Mouse (Mus musculus) kidney, postnatal 0 days (tissue): Measurements from ENCODE around the gene Mertk. TPM values are rescaled to one million over a fixed set of nuclear protein-coding genes. Genes with fewer than 3 reads are reported as not detected.

Experiments used
- ATAC-seq: fragments of 200-750 bp; cut with Nextera tagmentation; replicated peaks from 2 replicates; pipeline ENCODE4 v1.8.0; 2017; ENCODE audit warnings: low read depth, moderate number of reproducible peaks, moderate TSS enrichment, moderate library complexity; ENCODE audit not compliant: low FRiP score
- DNase-seq: peaks from one replicate; pipeline ENCODE4 v3.0.0-alpha.2; 2016; ENCODE audit warnings: low spot score
- H3K27ac ChIP-seq: fragments of 300-500 bp; sonication (generic); 2 replicates; pipeline ENCODE4 v1.5.1; 2014; ENCODE audit warnings: mild to moderate bottlenecking
- H3K27me3 ChIP-seq: fragments of 300-500 bp; sonication (generic); 2 replicates; pipeline ENCODE4 v1.6.1; 2014; ENCODE audit warnings: low read length, mixed read lengths; ENCODE audit not compliant: insufficient read depth
- H3K36me3 ChIP-seq: fragments of 300-500 bp; sonication (generic); 2 replicates; pipeline ENCODE4 v1.6.1; 2014; ENCODE audit warnings: low read length, mixed read lengths; ENCODE audit not compliant: insufficient read depth
- H3K4me1 ChIP-seq: fragments of 300-500 bp; sonication (generic); replicated peaks from 2 replicates; pipeline ENCODE4 v1.6.1; 2014; ENCODE audit warnings: antibody characterized with exemption, low read length, mixed read lengths; ENCODE audit not compliant: insufficient read depth
- H3K4me2 ChIP-seq: fragments of 300-500 bp; sonication (generic); 2 replicates; pipeline ENCODE4 v1.6.1; 2014; ENCODE audit warnings: mild to moderate bottlenecking, low read length, moderate library complexity, mixed read lengths
- H3K4me3 ChIP-seq: fragments of 300-500 bp; sonication (generic); replicated peaks from 2 replicates; pipeline ENCODE4 v1.5.1; 2014; ENCODE audit warnings: low read depth, low read length
- H3K9ac ChIP-seq: fragments of 300-500 bp; sonication (generic); 2 replicates; pipeline ENCODE4 v1.6.1; 2014; ENCODE audit warnings: low read depth, low read length
- H3K9me3 ChIP-seq: fragments of 300-500 bp; sonication (generic); replicated peaks from 2 replicates; pipeline ENCODE4 v1.6.1; 2016; ENCODE audit warnings: low read length, inconsistent platforms, mixed read lengths
- CTCF ChIP-seq: IDR thresholded peaks from 2 replicates; pipeline ENCODE4 v1.5.1; 2016; ENCODE audit warnings: antibody characterized with exemption, low read depth, mild to moderate bottlenecking, moderate library complexity
- WGBS: fragments of 180-500 bp; shearing (Covaris S2); extraction: QIAGEN DNeasy Blood & Tissue Kit; methylation state at CpG from one replicate; pipeline ENCODE4 v1.1.7; 2014; 5-methylcytosine and 5-hydroxymethylcytosine counted together
- polyA plus RNA-seq: library from polyadenylated mRNA; unstranded; fragments of >200 nt; fragmentation: Nextera tagmentation; extraction: Ambion mirVana; gene quantifications from 2 replicates; pipeline ENCODE4 v1.2.1, GENCODE M21; 2015

Gene Mertk
- polyA plus RNA-seq, 1 experiment from 2014 or later, result 8.9 TPM

DNA sequence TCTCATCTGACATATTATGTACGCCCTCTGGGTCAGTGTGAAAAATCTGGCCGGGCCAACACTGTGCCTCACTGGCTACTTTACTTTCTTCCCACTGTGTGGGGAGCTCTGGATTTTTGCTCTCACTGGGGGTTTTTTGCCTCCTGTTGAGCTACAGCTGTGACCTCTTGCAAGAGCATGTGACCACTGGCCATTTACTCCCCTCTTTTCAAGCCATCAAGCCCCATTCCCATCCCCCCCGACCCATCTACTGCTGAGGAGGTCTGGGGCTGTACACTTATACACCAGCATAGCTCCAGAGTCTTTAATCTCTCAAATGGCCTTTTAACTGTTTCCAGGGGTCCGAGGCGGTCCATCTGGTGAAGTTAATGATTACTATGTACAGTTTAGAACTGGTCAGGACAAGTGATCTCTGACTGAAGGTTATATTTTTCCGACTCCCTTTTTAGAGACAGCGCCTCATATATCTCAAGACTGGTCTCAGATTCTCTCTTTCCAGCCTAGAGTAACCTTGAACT, 16.0 kb downstream of the Mertk start:
- no peaks in the 10 kb centered on the region for H3K9me3 ChIP-seq
- no peak overlapping the region for H3K4me3 ChIP-seq
- peak overlapping the region; percentile 89 for H3K27ac ChIP-seq
- TF ChIP-seq CTCF, result no peak
- peak; percentile 80 for DNase-seq
- H3K9ac ChIP-seq, result no peak overlapping the region
- H3K36me3 ChIP-seq, result no peaks in the 10 kb centered on the region
- 24% methylated on average over 7 of the region's 7 CpGs for WGBS
- H3K4me2 ChIP-seq, result peak overlapping the region; percentile 21; the same call in 1 of the 2 replicates
- peaks cover 36% of the 10 kb centered on the region for H3K4me1 ChIP-seq
- peak; percentile 80 for ATAC-seq
- no peaks in the 10 kb centered on the region for H3K27me3 ChIP-seq

DNA sequence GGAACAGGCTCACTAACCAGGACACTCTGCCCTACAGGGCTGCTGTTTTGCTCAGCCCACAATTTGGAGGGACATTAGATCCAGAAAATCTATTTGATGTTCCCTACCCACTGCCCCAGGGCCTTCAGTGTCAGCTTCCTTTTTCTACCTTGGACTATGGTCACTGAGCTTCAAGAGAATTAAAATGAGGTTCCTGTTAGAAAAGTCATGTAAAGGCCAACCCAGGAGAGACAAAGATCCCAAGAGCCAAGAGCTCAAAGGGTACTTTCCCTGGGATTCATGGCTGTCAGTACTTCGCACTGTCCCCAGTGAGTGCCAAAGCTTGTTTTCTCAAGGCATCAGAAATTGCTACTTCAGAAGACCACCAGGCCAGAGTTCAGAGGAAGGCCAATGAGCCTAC, 17.2 kb downstream of the Mertk start:
- no peaks in the 10 kb centered on the region for H3K27me3 ChIP-seq
- no peaks in the 10 kb centered on the region for H3K9me3 ChIP-seq
- H3K36me3 ChIP-seq, result no peaks in the 10 kb centered on the region
- H3K9ac ChIP-seq, result no peak overlapping the region
- ATAC-seq (no peak), DNase-seq (no peak)
- no peak for TF ChIP-seq CTCF
- no peak overlapping the region for H3K4me2 ChIP-seq
- H3K27ac ChIP-seq, result peak overlapping the region; percentile 89
- peaks cover 34% of the 10 kb centered on the region for H3K4me1 ChIP-seq
- no peak overlapping the region for H3K4me3 ChIP-seq
- WGBS, result 83% methylated on average over 1 of the region's 1 CpGs

DNA sequence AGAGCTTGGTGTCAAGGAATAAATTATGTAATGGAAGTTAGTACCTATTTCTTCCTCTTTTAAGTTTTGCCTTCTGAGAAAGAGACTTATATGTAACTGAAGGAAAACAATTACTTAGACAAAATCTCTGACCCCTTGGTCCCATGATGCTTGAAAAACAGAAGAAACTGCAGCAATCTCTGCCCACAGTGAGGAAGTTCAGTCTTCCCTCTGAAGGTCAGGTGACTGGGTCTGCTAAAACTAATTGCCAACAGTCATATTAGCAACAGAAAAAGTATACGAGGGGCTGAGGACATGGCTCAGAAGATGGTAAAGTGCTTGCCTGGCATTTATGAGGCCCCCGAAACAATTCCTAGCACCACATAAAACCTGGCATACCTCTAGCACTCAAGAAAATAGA, 20.6 kb downstream of the Mertk start:
- 98% methylated on average over 2 of the region's 2 CpGs for WGBS
- no peak for TF ChIP-seq CTCF
- H3K4me2 ChIP-seq, result no peak overlapping the region

DNA sequence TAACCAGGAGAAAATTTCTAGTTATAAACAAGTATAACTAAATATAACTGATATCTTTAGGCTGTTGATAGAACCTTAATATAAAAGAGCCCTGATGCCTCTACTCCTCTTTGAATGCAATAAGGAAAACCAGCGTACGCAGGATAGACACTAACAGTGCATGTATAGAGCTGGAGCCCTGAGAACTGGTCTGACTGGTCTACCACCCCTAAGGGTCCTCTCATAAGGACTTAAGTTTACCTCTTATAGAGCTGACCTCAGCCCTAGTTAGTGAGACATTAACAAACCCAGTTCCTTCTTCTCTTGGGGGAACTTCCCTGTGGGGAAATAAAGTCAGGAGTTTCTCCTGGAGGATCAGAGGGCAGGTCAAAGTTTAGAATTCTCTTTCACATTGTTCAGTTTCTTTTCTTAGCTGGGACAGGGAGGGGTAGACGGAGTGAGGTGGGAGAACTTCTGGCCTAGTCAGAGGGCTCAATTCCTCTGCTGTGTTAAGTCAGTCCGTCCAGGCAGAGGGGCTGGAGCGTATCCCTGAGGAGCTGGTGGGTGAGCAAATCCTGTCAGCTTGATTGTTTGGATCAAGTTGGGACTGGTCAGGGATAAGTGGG, 23.5 kb downstream of the Mertk start:
- Histone ChIP-seq H3K36me3 (no peaks in the 10 kb centered on the region), H3K4me1 (peaks cover 5% of the 10 kb centered on the region; the same call in 1 of the 2 replicates), H3K9me3 (no peaks in the 10 kb centered on the region), H3K27me3 (no peaks in the 10 kb centered on the region), H3K9ac (no peak overlapping the region), H3K4me3 (no peak overlapping the region), H3K4me2 (no peak overlapping the region), H3K27ac (peak overlapping the region; percentile 47)
- no peak for ATAC-seq
- WGBS, result 77% methylated on average over 5 of the region's 5 CpGs
- DNase-seq, result no peak
- no peak for TF ChIP-seq CTCF

More for the DNA sequence above, 20.6 kb downstream of the Mertk start:
- H3K9ac ChIP-seq, result no peak overlapping the region
- peaks cover 21% of the 10 kb centered on the region for H3K4me1 ChIP-seq
- no peaks in the 10 kb centered on the region for H3K36me3 ChIP-seq
- no peaks in the 10 kb centered on the region for H3K27me3 ChIP-seq
- no peak overlapping the region for H3K4me3 ChIP-seq
- ATAC-seq (no peak), DNase-seq (no peak)
- no peaks in the 10 kb centered on the region for H3K9me3 ChIP-seq
- no peak overlapping the region for H3K27ac ChIP-seq

DNA sequence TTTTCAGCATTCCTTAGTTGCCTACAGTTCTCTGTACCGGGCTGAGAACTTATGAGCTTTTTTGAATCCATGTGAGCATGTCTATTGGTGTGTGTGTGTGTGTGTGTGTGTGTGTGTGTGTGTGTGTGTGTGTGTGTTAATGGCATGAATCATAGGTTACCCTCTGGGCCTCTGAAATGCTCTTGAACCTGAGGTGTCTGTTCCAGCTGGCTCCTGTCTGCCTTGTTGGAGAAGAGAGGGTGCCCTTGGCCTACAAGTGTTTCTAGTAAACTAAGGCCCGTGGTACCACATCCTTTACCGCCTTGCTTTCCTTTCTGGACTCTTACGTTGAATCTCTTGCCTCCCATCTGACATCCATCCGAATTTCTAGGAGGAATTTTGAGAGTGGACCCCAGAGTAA, 27.3 kb downstream of the Mertk start:
- Histone ChIP-seq H3K4me3 (no peak overlapping the region), H3K9ac (no peak overlapping the region), H3K27ac (0 out of 2 replicates have a peak overlapping the region, but pooled peaks have one; percentile 13), H3K4me1 (0 out of 2 replicates have a peak, but pooled peaks cover 5% of the 10 kb centered on the region), H3K27me3 (no peaks in the 10 kb centered on the region), H3K36me3 (no peaks in the 10 kb centered on the region), H3K4me2 (no peak overlapping the region), H3K9me3 (no peaks in the 10 kb centered on the region)
- WGBS, result 84% methylated on average over 5 of the region's 5 CpGs
- TF ChIP-seq CTCF, result no peak
- DNase-seq (no peak), ATAC-seq (no peak)

DNA sequence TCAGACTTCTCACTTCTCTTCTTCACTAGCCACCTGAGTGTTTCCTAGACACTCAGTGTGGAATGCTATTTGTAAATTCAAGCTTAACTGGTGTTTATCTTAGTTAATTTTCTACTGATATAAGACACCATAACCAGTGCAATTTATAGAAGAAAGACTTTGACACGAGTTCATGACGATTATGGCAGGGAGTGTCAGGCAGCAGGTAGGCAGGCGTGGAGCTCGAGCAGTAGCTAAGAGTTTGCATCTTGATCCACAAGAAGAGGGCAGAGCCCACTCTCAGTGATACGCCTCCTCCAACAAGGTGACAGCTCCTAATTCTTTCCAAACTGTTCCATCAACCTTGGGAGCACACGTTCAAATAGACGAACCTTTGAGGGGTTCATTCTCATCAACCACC, 27.9 kb downstream of the Mertk start:
- Histone ChIP-seq H3K36me3 (no peaks in the 10 kb centered on the region), H3K4me1 (0 out of 2 replicates have a peak, but pooled peaks cover 5% of the 10 kb centered on the region), H3K9me3 (no peaks in the 10 kb centered on the region), H3K27me3 (no peaks in the 10 kb centered on the region), H3K27ac (0 out of 2 replicates have a peak overlapping the region, but pooled peaks have one; percentile 13), H3K4me2 (no peak overlapping the region), H3K9ac (no peak overlapping the region), H3K4me3 (no peak overlapping the region)
- TF ChIP-seq CTCF, result no peak
- ATAC-seq (no peak), DNase-seq (no peak)
- 69% methylated on average over 7 of the region's 7 CpGs for WGBS
